Mouse (Mus musculus) 3134 (cell line): ENCODE data around the gene Yif1b.

ENCODE experiments used
- DNase-seq: peaks from one replicate; pipeline ENCODE4 v3.0.0-alpha.2; 2011; ENCODE audit warnings: low spot score; ENCODE audit not compliant: insufficient read length; ENCODE audit errors: extremely low read depth

Yif1b gene

DNA sequence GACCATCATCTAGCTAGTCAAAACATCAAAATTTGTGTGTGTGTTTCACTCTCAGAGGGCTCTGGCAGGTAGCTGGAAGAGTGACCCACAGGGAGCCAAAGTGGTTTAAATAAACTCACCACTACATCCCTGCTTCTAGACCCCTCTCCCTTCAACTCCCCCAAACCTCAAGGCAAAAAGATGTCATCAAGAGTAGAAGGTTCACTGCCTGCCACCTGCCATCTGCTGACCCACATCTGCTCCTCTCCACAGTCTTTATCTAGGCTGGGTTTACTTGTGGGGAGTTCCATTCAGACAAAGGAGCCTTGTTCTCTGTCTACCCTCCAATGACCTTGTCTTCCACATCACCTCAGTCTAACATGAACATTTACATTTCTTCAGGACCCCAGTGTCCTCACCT lies 41.1 kb downstream of the Yif1b start:
- DNase-seq = no peak

DNA sequence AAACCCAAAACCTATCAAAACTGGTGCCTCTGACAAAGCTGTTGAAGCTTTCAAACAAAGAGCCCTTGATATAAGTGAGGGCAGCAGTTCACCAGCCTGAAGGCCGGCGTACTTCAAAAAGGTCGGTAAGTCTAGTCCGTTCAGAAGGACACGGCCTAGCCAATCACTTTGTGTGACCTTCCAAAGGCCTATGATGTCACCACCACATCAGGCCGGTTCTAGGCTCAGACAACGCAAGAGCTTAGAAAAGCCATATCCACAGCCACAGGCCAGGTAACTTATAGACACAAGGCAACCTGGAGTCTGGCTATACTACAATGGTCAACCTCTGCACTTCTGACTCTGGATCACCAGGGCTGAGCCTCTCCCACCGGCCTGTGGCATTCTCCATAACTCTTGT lies 41.8 kb downstream of the Yif1b start:
- no peak for DNase-seq

DNA sequence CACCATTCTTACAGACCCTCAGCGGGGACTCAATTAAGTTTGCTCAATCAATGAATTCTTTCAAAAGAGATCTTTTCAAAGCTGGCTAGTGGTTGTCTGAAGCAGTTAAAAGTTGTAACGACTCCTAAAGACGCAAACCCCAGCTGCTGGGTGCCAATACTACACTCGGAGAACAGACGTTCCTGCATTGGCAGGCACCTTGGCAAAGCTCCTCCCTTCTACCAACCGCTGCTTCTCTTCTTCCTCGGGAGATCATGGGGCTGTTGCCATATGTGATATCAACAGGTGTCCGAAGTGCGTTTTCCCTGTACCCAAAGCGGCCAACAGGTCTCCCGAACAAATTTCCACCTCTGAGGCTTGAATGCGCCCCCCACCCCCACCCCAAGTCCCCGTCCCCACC lies 42.7 kb downstream of the Yif1b start:
- DNase-seq = no peak

DNA sequence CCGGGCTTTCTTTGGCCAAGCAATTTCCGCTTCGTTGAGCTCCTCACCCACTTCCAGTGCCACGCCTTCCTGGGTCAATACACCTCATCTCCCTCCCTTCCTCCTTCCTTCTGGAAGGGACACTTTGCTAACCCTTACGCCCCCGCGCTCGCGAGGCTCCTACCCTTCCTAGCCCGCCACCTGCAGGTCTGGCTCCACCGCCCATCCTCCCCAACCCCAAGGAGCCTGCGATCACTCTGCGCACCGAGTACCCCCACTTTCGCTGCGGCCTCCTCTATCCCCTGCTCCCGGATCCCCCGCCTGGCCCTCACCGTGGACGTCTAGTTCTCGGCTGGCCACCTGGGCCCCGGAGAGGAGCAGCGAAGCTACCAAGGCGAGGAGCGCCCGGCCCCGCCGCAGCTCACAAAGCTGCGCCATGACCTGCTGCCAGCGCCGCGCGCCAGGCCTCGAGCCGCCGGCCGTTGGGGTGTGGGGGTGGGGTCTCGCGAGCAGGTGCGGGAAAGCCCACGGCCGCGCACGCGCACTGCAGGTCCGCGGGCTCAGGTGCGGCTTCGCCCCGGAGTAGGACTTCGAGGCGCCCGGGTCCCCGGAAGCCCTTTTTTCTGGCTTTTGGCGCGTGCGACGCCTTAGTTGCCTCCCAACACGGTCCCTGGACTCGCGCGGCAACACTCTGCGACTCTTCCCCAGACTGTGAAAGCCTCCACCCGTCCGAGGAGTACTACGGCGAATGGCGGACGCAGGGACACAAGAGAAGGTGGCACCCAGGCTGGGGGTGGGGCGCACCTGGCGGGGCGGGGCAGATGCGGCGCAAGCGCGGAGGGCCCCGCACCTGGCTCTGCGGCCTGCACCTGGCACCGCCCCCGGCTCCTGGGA lies 43.3 kb downstream of the Yif1b start, which contains the start of gene Spint2:
Gene Spint2, minus strand, starts transcription at position 712 of the 873 bp plus-strand sequence.
- no peak for DNase-seq

DNA sequence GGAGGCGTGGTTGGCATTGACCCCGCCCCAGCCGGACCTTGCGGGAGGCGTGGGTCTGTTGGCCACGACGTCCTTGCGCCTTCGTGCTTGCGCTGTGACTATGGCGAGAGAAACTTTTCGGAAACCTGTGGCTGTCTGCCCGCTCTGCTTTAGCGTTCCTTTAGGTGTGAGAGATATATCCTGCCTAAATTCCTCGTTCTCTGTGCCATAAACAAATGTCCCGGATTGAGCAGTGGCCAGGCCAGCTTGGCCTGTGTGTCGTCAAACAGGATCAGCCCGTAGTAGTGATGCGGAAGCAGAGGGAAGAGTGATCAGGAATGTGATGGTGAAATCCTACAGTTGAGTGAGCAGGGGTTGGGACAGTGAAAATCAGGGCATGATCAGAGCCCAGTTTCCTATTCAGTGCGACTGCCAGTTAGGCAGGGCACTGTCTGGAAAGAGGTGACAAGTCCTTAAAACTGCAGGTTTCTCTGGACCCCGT lies 44.0 kb downstream of the Yif1b start:
- no peak for DNase-seq

DNA sequence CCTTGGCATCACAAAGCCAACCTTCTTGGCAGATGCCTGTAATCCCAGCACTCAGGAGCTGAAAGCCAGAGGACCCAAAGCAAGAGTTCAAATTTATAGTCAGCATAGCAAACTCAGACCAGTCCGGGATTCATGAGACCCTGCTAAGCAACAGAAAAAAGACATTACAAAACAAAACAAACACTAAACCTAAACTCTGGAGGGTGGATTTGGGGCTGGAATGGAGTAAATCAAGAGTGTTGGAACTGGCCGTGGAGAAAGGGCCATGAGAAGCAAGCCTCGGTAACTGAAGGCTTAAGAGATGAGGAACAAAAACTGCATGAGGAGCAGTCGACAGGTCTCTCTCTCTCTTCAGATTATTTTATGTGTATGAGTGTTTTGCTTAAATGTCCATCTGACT lies 45.7 kb downstream of the Yif1b start:
- DNase-seq = no peak

DNA sequence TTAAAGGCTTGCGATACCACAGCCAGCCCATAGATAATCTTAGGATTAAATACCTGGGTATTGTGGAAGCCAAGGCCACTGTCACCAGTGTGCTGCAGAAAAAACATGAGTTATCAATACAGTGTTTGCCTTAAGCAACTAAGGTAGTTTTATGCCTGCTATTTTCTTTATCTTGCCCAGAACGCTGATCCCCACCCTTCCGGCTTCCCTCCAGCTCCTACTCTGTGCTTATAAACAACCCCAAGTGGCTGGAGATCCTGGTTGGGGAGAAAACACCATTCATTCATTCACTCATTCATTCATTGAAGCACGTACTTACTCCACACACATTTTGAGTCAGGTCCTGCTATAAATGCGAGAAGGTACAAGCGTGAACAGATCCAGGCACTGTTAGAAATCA lies 46.4 kb downstream of the Yif1b start:
- DNase-seq = no peak

DNA sequence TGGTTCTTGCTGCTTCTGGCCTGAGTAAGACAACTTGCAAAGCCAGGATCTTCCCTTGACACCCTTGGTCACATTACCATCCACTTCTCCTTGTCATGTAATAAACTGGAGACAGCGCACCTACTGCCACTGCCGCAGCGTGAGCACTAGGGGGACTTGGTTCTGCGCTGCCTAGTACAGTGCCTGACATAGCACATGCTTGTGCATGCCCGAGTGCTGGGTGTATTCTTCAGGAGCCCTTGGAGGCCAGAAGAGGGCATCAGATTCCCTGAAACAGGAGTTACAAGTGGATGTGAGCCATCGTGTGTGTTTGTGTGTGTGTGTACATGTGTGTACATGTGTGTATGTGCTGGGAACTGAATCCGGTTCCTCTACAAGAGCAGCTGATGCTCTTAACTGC lies 49.4 kb downstream of the Yif1b start:
- no peak for DNase-seq

DNA sequence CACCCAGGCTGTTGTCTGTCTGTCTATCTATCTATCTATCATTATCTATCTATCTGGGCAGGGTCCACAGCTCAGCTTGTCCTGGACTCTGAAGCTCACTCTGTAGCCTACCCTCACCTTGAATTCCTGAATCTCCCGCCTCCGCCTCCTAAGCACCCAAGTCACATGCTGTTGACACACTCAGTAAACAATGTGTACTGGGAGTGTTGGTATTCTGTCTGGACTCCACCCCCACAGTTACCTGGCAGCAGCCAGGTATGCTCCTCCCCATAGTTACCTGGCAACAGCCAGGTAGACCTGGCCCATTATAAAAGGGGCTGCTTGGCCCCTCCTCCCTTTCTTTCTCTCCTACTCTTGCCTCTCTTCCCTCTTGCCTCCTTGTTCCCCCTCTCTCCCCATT lies 50.0 kb downstream of the Yif1b start:
- DNase-seq = no peak

DNA sequence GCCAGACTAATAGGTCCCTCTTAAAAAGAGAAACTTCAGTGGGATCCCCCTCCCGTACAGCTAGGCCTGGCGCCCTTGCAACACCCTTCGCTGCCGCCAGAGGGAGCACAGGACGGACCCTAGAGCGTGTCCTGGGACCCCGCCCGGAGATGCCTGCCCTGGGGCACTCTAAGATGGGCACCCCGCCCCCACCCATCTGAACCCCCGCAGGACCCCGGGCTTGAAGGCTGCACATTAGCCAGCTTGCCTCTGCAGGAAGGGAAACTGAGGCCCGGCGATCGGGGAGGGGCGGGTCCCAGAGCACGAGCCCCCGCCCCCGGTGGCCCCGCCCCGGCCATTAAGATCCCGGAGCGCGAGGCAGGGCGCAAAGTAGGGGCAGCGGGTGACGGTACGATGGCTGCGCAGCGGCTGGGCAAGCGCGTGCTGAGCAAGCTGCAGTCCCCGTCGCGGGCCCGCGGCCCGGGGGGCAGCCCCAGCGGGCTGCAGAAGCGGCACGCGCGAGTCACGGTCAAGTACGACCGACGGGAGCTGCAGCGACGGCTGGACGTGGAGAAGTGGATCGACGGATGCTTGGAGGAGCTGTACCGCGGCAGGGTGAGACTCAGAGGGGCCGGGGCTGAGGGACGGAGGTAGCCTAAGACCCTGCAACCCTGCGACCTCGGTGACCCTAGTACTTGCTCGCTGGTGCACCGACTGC lies 51.0 kb downstream of the Yif1b start, which contains the start of gene Ppp1r14a:
Gene Ppp1r14a, plus strand, starts transcription at position 367 of the 697 bp plus-strand sequence.
- DNase-seq = no peak

DNA sequence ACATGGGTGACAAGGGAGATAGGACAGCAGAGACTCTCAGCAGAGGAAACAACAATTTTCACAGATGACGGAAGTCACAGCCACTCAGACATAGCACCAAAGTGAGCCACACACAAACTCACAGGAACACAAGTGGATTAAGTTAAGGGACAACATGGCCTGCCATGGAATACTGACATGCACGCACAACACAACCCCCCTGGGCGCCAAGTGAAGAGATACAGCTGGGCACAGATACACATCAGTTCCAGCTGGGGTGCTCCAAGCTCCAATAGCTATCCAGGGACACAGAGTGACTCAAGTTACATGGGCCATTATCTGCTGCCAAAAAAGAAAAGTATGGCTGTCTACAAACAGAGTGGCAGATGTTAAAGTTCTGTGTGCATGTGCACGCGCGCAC lies 51.7 kb downstream of the Yif1b start:
- DNase-seq = no peak

DNA sequence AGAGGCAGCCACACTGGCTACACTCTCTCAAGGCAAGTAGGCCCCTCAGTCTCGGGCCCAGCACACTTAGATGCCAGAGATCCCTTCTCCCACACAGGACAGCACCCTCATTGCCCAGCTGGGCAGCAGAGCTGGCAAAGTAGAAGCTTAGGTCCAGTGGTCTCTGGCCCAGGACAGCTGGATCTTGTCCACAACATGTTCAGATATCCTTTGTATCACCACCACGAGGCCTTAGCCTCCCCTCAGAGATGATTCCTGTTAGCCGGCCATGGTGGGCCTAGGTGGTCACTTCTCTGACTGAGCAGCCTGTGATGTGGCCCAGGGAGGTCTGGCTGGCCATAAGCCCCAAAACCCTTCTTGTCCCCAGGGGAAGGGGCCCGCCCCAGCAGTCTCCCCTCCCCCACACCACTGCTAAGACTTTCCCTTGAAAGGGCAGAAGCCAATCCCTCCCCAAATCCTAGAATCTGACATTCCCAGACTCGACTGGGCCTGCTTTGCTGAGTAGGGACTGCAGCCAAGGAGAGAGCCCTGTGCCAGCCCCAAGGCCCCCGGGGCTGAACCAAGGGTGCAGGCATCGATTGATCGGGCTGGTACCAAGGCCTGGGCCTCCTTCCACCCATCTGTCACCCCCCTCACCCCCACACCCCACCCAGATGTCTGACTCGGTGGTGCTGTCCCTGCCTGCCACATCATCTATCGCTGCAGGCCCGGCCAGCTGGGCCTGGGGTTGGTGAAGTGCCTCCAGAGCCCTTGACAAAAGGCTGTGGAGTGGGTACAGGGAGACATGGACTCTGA lies 52.8 kb downstream of the Yif1b start:
- no peak for DNase-seq

DNA sequence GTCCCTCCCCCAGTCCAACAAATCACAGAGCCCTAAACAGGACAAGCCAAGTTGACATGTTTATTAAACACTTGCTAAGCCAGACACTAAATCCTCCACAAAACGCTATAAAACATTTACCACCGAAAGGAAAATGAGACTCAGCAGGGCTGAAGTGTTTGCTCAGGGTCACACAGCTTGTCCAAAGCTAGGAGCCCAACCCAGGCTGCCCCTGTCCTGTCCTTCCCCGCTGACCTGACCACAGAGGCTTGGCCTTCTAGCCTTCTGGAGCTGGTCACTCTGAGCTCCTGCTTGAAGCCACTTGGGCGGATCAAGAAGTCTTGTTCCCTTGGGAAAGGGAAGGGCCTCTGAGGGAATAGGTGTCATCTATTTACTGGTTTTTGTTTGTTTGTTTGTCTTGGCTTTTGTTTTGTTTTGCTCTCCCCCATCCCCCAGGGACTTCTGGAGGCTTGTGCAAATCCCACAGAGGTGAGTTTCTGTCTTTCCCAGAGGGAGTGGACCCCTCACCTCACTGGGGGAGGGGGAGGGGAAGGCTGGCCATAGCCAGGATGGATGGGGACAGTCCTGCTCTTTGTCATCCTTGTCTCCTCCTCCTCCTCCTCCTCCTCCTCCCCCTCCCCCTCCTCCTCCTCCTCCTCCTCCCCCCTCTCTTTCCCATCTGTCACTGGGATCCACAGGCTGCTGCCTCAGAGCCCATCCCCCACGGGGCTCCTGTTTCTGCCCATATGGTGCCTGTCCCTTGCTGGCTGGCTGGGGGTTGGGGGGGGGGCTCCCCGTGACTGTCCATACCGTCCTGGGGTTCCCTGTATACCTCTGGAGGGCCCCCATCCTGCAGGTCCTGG lies 53.7 kb downstream of the Yif1b start:
- peak; percentile 72 for DNase-seq

DNA sequence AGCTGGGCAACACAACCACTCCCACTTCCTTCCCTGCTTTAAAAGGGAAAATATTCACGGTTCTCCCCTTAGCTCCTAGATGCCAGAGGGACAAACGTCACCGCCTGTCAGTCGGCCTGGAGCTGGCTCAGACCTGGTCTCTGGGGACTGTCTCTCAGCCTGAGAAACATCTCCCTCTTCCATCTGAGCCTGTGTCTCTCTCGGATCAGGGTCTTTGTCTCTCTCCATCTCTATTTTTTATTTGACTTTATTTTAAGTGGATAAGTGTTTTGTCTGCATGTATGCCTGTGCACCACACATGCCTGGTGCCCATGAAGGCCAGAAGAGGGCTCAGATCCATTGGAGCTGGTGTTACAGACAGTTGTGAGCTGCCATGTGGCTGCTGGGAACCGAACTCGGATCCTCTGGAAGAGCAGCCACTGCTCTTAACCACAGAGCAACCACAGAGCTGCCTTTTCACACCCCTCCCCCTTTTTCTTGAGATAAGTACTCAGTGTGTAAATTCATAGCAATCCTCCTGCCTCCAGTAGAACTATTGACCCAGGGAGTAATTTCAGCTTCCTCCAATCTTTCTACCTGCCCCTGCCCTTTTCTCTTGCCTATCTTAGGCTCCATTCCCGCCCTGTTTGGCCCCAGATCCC lies 54.4 kb downstream of the Yif1b start:
- DNase-seq = no peak

DNA sequence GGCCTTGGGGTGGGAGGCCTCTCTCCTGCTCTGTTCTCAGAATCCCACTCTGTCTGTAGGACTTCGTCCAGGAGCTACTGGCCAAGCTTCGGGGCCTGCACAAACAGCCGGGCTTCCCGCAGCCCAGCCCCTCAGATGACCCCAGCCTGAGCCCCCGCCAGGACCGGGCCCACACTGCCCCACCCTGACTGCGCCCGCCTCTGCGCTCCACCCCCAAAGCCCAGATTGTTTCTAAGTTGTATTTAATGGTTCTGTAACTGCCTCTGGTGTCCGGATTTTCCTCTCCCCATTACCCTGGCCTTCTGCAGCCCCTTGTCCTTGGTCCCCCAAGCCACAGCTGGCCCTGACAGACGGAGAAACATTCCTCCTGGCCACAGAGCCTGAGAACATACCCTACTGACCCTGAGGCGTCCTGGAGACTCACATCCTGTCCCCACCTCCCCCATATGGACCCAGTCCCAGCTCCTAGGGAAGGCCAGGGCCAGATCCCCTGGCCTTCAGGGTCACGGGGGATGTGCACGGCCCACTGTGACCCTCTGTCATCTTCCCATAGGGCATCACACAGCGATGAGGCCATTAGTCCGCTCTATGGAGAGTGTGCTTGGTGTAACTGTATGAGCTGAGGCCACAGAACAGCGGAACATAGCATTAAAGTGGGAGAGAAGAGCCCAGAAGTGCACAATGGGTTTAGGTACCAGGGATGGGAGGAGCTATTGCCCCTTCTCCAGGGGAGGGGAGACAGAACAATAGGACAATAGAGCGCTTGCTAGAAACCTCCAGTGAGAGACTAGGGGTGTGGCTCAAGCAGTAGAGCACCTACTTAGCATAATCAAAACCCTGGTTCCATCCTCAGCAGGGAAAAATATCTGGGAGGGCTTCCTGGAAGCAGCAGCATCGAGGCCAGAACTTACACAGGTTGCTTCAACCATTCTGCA lies 55.3 kb downstream of the Yif1b start:
- DNase-seq = no peak

DNA sequence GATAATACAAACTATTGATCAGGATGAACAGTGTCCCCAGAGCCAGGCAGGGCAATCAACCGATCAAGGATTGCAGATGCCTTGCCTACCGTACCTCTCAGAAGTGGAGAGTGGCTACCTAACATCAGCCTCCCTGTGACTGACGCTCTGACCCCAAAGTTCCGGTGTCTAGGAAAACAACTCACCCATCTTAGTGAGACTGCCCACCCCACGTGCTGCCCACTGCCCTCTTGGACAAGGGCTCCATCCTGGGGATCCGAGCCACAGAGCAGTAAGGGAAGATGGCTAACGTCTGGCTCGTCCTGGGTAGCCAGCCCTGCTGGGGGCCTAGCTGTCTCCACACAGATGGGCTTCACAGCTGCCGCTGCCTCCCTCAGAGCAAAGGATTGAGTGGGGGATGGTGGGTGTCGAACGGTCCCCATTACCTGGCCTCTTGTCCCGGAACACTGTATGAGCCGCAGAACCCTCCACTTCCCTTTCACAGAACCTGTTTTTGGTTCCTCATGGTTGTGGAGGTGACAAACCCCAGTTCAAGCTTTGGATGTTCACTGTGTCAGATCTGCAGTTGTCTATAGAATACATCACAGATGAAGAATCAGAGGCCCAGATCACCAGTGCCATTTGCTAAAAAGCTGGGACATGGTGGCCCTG lies 56.1 kb downstream of the Yif1b start:
- no peak for DNase-seq

DNA sequence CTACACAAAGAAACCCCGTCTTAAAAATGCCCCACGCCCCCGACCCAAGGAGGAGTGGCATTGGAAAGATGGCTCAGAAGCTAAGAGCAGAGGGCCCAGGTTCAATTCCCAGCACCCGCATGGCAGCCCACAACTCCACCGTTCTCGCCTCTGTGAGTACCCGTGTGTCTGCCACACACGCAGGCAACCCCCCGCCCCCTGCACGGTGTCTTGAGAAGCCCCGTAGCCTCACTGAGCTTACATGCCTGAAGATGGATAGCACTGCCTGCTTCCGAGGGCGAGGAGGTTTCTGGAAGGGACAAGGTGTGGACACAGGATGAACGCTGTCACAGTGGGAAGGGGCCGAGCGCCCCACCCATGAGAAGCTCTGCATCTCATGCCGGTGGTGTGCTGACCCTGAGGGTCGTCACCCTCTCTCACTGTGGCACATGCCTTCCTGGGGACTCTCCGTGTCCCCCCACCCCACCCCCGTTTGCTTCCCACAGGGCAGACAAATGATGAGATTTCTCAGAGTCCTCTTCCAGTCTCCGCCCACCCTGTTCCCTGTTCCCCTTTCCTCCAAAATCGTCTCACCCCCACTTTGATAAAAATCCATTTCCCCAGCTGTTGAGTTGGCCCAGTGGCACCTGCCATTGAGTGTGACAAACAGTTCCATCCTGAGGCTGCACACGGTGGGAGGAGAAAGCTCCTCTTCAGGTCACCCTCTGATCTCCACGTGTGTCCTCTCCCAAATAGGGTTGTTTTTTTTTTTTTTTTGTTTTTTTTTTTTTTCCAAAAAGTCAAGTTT lies 57.9 kb downstream of the Yif1b start:
- DNase-seq = no peak
